Mouse (Mus musculus): ENCODE data around the gene Cfdp1. TPM values are rescaled to one million over a fixed set of nuclear protein-coding genes. Genes with fewer than 3 reads are reported as not detected.

The Cfdp1 gene
- polyA plus RNA-seq (2014; fragmentation: Nextera tagmentation; extraction: Ambion mirVana): 214 and 223 TPM in 2 replicates

DNA sequence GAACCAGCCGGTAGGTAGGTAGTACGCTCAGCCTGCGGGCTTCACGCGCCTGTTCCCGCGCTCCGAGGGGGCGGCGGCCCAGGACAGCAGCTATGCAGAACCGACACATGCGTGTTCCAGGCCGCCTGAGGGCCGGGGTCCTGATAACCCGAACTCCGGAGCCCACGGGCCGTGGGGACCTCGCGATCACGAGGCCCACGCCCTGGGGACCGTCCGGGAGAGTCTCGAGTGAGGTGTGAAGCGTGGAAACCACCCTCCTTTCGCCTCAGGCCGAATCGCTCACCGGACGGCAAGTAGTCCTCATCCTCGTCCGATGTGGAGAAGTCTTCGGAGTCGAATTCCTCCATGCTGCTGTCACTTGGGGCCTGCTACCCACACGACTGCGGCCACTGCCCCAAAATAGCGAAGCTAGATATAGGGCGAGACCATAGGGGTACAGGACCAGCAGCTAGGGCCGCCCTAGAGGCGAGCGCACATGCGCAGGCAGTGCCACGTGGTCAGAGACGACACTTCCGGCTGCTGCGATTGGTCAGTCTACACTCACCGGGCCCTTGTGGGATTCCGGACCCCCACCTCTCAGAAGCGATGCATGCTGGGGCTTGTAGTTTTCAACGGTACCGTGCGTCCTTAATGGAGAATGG is at the start of gene Cfdp1:
TSS of gene Cfdp1 (minus strand) at position 431 of the 641 bp plus-strand sequence.
- peak; percentile 98 for DNase-seq (ENCODE audit: low spot score)
- H3K4me1 ChIP-seq (replicated peaks; ENCODE audit: control insufficient read depth, insufficient read depth, low read length): no peaks in the 10 kb centered on the region
- H3K4me3 ChIP-seq (ENCODE audit: low read depth, low read length): peak within 1 kb of the TSS; percentile 96
- H3K9me3 ChIP-seq (ENCODE audit: control insufficient read depth, low read length): no peaks in the 10 kb centered on the region
- H3K27ac ChIP-seq (ENCODE audit: low read depth, low read length): no peak within 1 kb of the TSS
- no peaks in the 10 kb centered on the region for H3K36me3 ChIP-seq (ENCODE audit: control insufficient read depth, insufficient read depth, low read length)
- WGBS: under 1% methylated on average over 53 of the region's 53 CpGs
- no peaks in the 10 kb centered on the region for H3K27me3 ChIP-seq (ENCODE audit: control insufficient read depth, insufficient read depth, low read length)
- peak; percentile 100 for ATAC-seq (ENCODE audit: low FRiP score)
- peak within 1 kb of the TSS; percentile 73 for H3K9ac ChIP-seq (ENCODE audit: low read depth, low read length)
- peak within 1 kb of the TSS; percentile 81 for H3K4me2 ChIP-seq (replicated peaks; ENCODE audit: low read depth, low read length)

DNA sequence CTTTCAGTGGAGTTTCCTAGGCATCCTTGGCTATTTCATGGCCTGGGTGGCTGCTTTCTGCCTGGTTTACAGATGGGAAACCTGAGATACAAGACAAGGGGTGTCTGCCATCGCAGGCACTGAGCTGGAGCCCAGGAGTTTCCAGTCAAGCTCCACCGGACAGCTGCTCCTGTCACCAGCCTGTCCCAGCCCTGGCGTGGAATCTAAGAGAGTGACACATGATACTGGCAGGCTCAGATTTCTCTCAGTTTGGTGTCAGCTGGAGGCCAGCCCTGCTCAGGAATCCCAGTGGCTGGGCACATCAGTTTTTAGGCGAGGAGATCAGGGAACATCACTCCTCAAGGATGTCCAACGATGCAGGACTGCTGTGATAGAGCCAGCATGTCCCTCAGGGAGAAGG is 48.0 kb upstream of the Cfdp1 start:
- Histone ChIP-seq H3K4me3 (ENCODE audit: low read depth, low read length) (no peak overlapping the region), H3K27ac (ENCODE audit: low read depth, low read length) (no peak overlapping the region), H3K9me3 (ENCODE audit: control insufficient read depth, low read length) (no peaks in the 10 kb centered on the region), H3K9ac (ENCODE audit: low read depth, low read length) (no peak overlapping the region), H3K4me1 (replicated peaks; ENCODE audit: control insufficient read depth, insufficient read depth, low read length) (no peaks in the 10 kb centered on the region), H3K27me3 (ENCODE audit: control insufficient read depth, insufficient read depth, low read length) (no peaks in the 10 kb centered on the region), H3K36me3 (ENCODE audit: control insufficient read depth, insufficient read depth, low read length) (no peaks in the 10 kb centered on the region), H3K4me2 (replicated peaks; ENCODE audit: low read depth, low read length) (no peak overlapping the region)
- ATAC-seq (ENCODE audit: low FRiP score) (no peak), DNase-seq (ENCODE audit: low spot score) (no peak)
- 41% methylated on average over 5 of the region's 5 CpGs for WGBS

DNA sequence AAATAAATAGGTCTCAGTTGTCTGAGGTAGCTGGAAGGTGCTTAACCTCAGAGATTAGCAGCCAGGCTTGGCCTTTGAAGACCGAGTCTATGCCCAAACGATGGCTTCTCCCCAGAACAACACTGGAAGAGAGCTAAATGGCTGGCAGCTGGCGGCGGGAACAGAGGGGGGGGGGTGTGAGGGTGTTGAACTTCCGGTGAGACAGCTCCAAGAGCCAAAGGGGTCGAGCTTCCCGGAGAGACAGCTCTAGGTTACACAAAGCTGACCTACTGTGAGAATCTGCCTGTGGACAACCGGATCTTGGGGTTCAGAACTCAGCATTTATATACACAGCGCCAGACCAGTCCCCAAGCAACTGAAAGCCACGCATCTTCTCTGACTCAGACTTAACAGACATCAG is 44.5 kb upstream of the Cfdp1 start:
- DNase-seq (ENCODE audit: low spot score) (no peak), ATAC-seq (ENCODE audit: low FRiP score) (no peak)
- Histone ChIP-seq H3K4me2 (replicated peaks; ENCODE audit: low read depth, low read length) (no peak overlapping the region), H3K36me3 (ENCODE audit: control insufficient read depth, insufficient read depth, low read length) (no peaks in the 10 kb centered on the region), H3K9me3 (ENCODE audit: control insufficient read depth, low read length) (no peaks in the 10 kb centered on the region), H3K27ac (ENCODE audit: low read depth, low read length) (no peak overlapping the region), H3K4me1 (replicated peaks; ENCODE audit: control insufficient read depth, insufficient read depth, low read length) (no peaks in the 10 kb centered on the region), H3K27me3 (ENCODE audit: control insufficient read depth, insufficient read depth, low read length) (no peaks in the 10 kb centered on the region), H3K9ac (ENCODE audit: low read depth, low read length) (no peak overlapping the region), H3K4me3 (ENCODE audit: low read depth, low read length) (no peak overlapping the region)
- 33% methylated on average over 10 of the region's 10 CpGs for WGBS

DNA sequence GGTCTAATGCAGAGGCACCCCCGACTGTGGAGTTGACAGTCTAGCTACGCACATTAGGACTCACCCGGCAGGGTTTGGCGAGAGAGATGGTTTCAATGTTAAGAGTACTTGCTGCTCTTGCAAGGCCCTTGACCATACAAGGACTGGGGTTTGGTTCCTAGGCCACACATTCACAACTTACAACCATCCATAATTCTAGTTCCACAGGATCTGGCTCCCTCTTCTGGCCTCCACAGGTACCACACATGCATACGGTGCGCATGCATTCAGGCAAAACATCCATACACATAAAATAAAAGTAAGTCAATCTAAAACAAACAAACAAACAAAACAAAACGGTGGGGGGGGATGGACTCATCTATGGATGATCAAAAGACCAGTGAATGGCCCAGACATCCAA is 40.9 kb upstream of the Cfdp1 start:
- Histone ChIP-seq H3K4me1 (replicated peaks; ENCODE audit: control insufficient read depth, insufficient read depth, low read length) (0 out of 2 replicates have a peak, but pooled peaks cover 2% of the 10 kb centered on the region), H3K27ac (ENCODE audit: low read depth, low read length) (no peak overlapping the region), H3K36me3 (ENCODE audit: control insufficient read depth, insufficient read depth, low read length) (no peaks in the 10 kb centered on the region), H3K9ac (ENCODE audit: low read depth, low read length) (no peak overlapping the region), H3K4me2 (replicated peaks; ENCODE audit: low read depth, low read length) (no peak overlapping the region), H3K9me3 (ENCODE audit: control insufficient read depth, low read length) (no peaks in the 10 kb centered on the region), H3K27me3 (ENCODE audit: control insufficient read depth, insufficient read depth, low read length) (peaks cover 13% of the 10 kb centered on the region), H3K4me3 (ENCODE audit: low read depth, low read length) (no peak overlapping the region)
- ATAC-seq (ENCODE audit: low FRiP score): no peak
- no peak for DNase-seq (ENCODE audit: low spot score)
- 88% methylated on average over 7 of the region's 7 CpGs for WGBS

DNA sequence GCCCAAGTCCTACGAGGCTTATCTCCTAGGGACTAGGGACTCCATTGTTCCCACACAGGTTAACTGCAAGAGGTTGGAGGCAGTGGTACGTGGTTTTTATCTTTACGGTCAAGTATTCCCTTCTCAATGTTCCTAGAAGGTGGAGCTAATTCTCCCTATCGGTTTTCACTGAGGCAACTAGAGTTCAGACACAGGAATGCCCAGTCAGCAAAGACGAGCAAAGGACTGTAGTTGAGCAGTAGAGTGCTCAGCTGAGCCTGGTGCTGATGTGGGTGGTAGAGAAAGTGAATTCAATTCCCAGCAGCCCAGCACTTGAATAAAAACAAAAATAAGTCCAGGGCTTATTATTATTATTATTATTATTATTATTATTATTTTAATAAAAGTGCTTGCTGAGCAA is 38.5 kb upstream of the Cfdp1 start:
- Histone ChIP-seq H3K4me3 (ENCODE audit: low read depth, low read length) (no peak overlapping the region), H3K27ac (ENCODE audit: low read depth, low read length) (no peak overlapping the region), H3K9ac (ENCODE audit: low read depth, low read length) (no peak overlapping the region), H3K27me3 (ENCODE audit: control insufficient read depth, insufficient read depth, low read length) (peaks cover 23% of the 10 kb centered on the region), H3K9me3 (ENCODE audit: control insufficient read depth, low read length) (no peaks in the 10 kb centered on the region), H3K4me2 (replicated peaks; ENCODE audit: low read depth, low read length) (no peak overlapping the region), H3K36me3 (ENCODE audit: control insufficient read depth, insufficient read depth, low read length) (no peaks in the 10 kb centered on the region), H3K4me1 (replicated peaks; ENCODE audit: control insufficient read depth, insufficient read depth, low read length) (0 out of 2 replicates have a peak, but pooled peaks cover 2% of the 10 kb centered on the region)
- no peak for ATAC-seq (ENCODE audit: low FRiP score)
- WGBS: 66% methylated on average over 5 of the region's 5 CpGs
- DNase-seq (ENCODE audit: low spot score): no peak

DNA sequence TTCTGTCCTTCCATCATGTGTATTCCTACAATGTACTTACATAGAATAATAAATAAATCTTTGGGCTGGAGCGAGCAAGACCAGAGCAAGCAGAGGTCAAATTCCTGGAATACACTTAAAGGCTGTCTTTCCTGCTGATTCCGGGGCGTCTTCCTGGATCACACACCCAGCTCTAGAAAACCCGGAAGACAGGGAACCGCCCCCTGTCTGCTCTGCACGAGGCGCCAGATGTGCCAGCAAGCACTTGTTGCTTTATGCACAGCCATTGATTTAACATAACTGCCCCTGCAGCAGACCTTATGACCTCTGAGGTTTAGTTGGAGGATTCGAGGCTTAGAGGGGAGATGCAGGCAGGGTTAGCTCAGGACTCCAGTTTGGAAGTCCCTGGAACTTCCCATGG is 37.9 kb upstream of the Cfdp1 start:
- H3K27ac ChIP-seq (ENCODE audit: low read depth, low read length): no peak overlapping the region
- no peak overlapping the region for H3K4me2 ChIP-seq (replicated peaks; ENCODE audit: low read depth, low read length)
- 0 out of 2 replicates have a peak, but pooled peaks cover 2% of the 10 kb centered on the region for H3K4me1 ChIP-seq (replicated peaks; ENCODE audit: control insufficient read depth, insufficient read depth, low read length)
- H3K27me3 ChIP-seq (ENCODE audit: control insufficient read depth, insufficient read depth, low read length): peaks cover 23% of the 10 kb centered on the region
- 42% methylated on average over 8 of the region's 8 CpGs for WGBS
- ATAC-seq (ENCODE audit: low FRiP score): no peak
- no peak overlapping the region for H3K4me3 ChIP-seq (ENCODE audit: low read depth, low read length)
- no peaks in the 10 kb centered on the region for H3K9me3 ChIP-seq (ENCODE audit: control insufficient read depth, low read length)
- no peak for DNase-seq (ENCODE audit: low spot score)
- H3K36me3 ChIP-seq (ENCODE audit: control insufficient read depth, insufficient read depth, low read length): no peaks in the 10 kb centered on the region
- no peak overlapping the region for H3K9ac ChIP-seq (ENCODE audit: low read depth, low read length)

DNA sequence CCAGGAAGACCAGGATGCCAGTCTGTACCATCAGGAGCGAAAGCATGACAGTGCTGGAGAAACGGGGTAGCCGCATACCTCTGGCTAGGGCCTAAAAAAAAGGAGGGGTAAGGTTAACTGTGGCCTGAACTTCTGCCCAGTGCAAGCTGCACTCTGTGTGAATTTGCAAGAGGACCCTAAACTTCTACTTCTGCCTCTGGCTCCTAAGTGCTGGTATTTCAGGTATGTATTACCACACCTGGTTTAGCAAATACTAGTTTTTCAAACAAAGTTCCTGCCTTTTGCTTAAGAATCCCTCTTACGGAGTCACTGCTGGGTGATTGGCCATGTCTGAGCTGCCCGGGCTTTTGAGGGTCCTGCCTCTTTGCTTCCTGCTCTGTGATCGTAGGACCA is 36.8 kb upstream of the Cfdp1 start:
- Histone ChIP-seq H3K4me3 (ENCODE audit: low read depth, low read length) (no peak overlapping the region), H3K4me1 (replicated peaks; ENCODE audit: control insufficient read depth, insufficient read depth, low read length) (0 out of 2 replicates have a peak, but pooled peaks cover 2% of the 10 kb centered on the region), H3K9ac (ENCODE audit: low read depth, low read length) (no peak overlapping the region), H3K9me3 (ENCODE audit: control insufficient read depth, low read length) (no peaks in the 10 kb centered on the region), H3K36me3 (ENCODE audit: control insufficient read depth, insufficient read depth, low read length) (no peaks in the 10 kb centered on the region), H3K27ac (ENCODE audit: low read depth, low read length) (no peak overlapping the region), H3K4me2 (replicated peaks; ENCODE audit: low read depth, low read length) (no peak overlapping the region), H3K27me3 (ENCODE audit: control insufficient read depth, insufficient read depth, low read length) (peaks cover 23% of the 10 kb centered on the region)
- 58% methylated on average over 6 of the region's 6 CpGs for WGBS
- DNase-seq (ENCODE audit: low spot score) (no peak), ATAC-seq (ENCODE audit: low FRiP score) (no peak)

DNA sequence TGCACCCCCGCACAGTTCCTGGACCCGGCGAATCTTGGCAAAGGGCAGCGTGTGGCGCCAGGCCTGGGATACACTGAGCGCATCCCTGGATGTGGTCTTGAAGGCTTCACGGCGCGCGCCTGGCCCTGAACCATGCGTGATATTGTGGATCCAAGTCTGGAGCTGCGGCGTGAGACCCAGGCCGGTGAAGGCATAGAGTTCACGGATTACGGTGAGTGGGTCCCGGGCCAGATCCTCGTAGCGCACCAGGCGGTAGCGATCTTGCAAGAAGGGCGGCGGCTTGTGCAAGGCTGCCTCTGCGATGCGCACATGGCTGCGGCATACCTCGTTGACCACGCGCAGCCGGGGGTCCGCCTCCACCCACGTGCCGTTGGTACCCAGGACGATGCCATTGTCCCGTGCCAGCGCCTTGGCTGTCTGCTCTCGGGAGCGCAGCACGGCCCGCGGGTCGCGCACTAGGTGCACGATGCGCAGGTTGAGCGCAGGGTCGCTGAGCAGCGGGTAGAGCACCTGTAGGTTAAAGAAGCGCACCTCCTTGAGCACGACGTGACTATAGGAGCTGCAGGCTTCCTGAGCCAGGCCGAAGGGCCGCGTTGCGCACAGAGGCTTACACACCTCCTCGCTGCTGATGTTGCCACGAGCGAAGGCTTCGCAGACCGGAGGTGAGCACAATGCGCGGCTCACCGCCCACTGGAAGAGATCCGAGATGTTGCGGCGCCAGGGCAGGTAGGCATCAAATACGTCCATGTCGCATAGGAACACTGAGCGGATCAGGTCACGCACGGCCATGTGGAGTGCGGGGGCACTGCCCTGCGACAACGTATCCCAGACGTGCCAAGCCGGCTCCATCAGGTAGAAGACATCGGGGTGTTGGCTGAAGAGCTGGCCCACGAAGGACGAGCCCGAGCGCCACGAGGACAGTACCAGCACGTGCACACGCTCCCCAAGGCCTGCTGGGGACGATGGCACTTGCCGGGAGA is 36.1 kb upstream of the Cfdp1 start:
- H3K4me3 ChIP-seq (ENCODE audit: low read depth, low read length): 0 out of 2 replicates have a peak overlapping the region, but pooled peaks have one; percentile 10
- H3K4me2 ChIP-seq (replicated peaks; ENCODE audit: low read depth, low read length): peak overlapping the region; percentile 40
- no peak overlapping the region for H3K9ac ChIP-seq (ENCODE audit: low read depth, low read length)
- DNase-seq (ENCODE audit: low spot score) (no peak), ATAC-seq (ENCODE audit: low FRiP score) (no peak)
- peaks cover 23% of the 10 kb centered on the region for H3K27me3 ChIP-seq (ENCODE audit: control insufficient read depth, insufficient read depth, low read length)
- no peaks in the 10 kb centered on the region for H3K9me3 ChIP-seq (ENCODE audit: control insufficient read depth, low read length)
- H3K4me1 ChIP-seq (replicated peaks; ENCODE audit: control insufficient read depth, insufficient read depth, low read length): 0 out of 2 replicates have a peak, but pooled peaks cover 2% of the 10 kb centered on the region
- H3K36me3 ChIP-seq (ENCODE audit: control insufficient read depth, insufficient read depth, low read length): no peaks in the 10 kb centered on the region
- 12% methylated on average over 86 of the region's 86 CpGs for WGBS
- no peak overlapping the region for H3K27ac ChIP-seq (ENCODE audit: low read depth, low read length)
